Mouse (Mus musculus): Measurements from ENCODE around the gene Nmt2.

Nmt2 gene

DNA sequence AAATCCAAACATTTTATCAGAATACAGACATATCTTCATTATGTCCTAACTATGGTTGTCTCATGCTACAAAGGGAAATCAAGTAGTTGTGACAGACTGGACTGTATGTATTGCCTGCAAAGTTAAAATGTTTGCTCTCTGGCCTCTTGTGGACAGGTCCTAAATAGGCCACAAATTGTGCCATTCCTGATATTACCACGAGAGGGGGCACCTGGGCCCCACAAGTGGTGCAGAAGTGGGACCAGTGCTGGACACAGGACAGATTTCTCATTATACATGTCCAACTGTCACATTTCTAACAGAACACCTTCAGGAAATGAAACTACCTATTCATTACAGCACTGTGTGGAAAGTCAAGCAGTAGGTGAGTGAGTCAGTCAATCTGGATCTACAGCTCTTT is 43.3 kb downstream of the Nmt2 start:
- no peak for DNase-seq (ENCODE audit: low spot score in 2 of 2)

DNA sequence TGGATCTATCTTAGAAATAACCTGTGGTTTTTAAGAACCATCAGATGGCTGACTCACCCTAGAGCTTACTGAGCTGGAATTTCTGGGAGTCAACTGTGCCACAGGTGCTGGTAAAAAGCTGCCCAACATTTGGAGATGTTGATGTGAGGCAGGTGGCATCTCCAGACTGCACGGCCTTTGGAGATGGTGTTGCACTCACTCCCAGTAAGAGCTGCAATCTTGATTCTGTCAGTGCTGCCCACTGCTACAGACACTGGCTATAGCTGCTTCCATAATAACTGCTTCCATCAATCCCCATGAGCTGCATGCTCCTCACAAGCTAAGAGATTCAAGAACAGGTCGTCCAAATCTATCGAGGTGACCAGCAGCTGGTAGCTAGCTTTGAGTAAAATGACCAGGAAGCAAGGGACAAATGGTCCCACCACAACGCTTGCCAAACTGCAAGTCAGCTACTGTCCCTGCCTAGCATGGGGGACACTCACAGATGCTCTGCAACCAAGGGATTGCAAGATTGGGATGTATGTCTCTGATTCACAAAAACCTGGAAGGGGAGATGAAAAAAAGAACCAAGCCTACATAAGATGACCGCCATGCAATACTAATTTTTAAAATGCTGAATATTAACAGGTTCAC is 47.2 kb downstream of the Nmt2 start:
- no peak for DNase-seq (ENCODE audit: low spot score in 2 of 2)

GRCm38 (mm10) chr2:3332056-3332455 is 48.0 kb downstream of the Nmt2 start:
- DNase-seq (ENCODE audit: low spot score in 2 of 2): no peak

DNA sequence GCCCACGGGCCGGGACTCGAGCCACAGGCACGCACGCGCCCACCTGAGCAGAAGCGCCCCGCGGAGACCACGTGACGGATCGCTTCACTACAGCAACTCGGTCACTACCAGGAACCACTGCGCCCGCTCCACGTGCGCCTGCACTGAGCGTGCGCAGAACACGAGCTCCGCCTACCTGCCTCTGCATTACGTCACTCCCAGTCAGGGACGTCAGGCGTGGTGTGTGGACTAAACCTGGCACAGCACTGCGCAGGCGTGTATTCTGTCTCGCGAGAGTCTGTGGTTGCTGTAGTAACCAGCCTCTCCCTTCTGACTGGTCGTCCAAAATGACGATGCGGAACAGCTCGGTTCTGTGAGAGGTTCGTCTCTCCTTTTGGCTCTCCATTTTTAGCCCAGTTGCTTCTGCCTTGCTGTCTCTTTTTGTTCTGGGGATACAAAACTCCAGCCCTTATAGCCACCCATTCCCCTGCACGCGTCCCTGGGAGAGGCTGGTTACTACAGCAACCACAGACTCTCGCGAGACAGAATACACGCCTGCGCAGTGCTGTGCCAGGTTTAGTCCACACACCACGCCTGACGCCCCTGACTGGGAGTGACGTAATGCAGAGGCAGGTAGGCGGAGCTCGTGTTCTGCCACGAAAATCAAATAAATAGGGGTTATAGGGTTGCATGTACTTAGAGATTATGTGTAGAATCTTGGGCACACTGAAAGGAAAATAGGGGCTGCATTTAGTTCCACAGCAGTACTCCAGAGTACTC is 48.7 kb downstream of the Nmt2 start, which contains the start of gene Rpp38:
Gene Rpp38 (minus strand): TSS at position 160 of the 759 bp plus-strand sequence.
- peak; percentile 99 for DNase-seq (ENCODE audit: low spot score in 2 of 2)

GRCm38 (mm10) chr2:3333761-3334160 is 49.7 kb downstream of the Nmt2 start:
- no peak for DNase-seq (ENCODE audit: low spot score in 2 of 2)

- DNase-seq (ENCODE audit: low spot score in 2 of 2): peak; percentile 56 to 63
Observed at GRCm38 (mm10) chr2:3335611-3336301, 51.7 kb downstream of the Nmt2 start, which contains the start of gene Acbd7. Gene Acbd7 (plus strand): TSS chr2:3336168.

GRCm38 (mm10) chr2:3348422-3348821 is 64.4 kb downstream of the Nmt2 start:
- no peak for DNase-seq (ENCODE audit: low spot score in 2 of 2)

GRCm38 (mm10) chr2:3348919-3349318 is 64.9 kb downstream of the Nmt2 start:
- DNase-seq (ENCODE audit: low spot score in 2 of 2): no peak

- DNase-seq (ENCODE audit: low spot score in 2 of 2): no peak
Observed at GRCm38 (mm10) chr2:3353160-3353559, 69.1 kb downstream of the Nmt2 start.

- DNase-seq (ENCODE audit: low spot score in 2 of 2): no peak
Observed at GRCm38 (mm10) chr2:3355793-3356192, 71.8 kb downstream of the Nmt2 start.

GRCm38 (mm10) chr2:3356311-3356710 is 72.3 kb downstream of the Nmt2 start:
- DNase-seq (ENCODE audit: low spot score in 2 of 2): no peak

GRCm38 (mm10) chr2:3357887-3358286 is 73.9 kb downstream of the Nmt2 start:
- no peak for DNase-seq (ENCODE audit: low spot score in 2 of 2)

- DNase-seq (ENCODE audit: low spot score in 2 of 2): no peak
Observed at GRCm38 (mm10) chr2:3361067-3361466, 77.1 kb downstream of the Nmt2 start.

DNA sequence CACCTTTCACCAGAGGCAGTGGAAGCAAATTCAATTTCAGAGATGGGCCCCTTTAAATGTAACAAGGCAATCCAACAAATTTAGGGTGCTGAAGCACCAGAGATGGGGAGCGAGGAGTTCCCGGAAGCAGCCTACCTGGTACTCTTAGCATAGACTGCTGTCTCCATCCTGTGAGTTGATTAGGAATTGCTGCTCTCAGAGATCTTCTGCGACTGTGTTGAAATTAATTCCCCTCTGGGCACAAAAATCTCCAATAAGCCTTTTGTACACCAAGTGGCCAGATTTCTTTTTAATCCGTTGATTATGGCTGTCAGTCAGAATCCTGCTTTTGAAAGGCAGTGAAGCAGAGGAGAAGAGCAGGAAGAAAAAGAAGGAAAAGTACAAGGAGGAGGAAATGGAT is 81.1 kb downstream of the Nmt2 start:
- DNase-seq (ENCODE audit: low spot score in 2 of 2): no peak

All from frontal cortex, postnatal 10 days (tissue).